Mouse (Mus musculus): Measurements from ENCODE around the gene Olfr434.
"Not testable (repeated sequence)": the region's sequence is repeated elsewhere in the genome, so short reads cannot be mapped to it uniquely, and the experiment has no call there.

The Olfr434 gene

DNA sequence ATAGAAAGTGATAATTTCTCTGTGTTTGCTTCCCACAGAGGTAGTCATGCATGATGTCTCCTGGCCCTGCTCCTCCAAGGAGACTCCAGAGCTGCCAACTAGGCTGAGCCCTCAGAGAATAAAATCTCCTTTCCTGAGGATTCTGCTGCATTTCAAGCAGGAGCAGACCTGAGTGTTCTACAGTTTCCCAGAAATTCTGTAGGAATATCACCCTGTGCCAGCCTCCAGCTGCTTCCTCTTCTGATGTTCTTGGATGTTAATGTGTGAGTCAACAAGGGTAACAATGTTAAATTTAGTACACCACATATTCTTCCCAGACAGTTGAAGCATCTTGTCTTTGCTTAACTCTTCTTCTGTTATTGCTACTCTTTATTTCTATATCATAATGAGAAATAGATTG, at the start of gene Olfr434:
Gene Olfr434, plus strand, starts transcription at position 149 of the 400 bp plus-strand sequence.
- DNase-seq (ENCODE audit: low read depth, low spot score): not testable (repeated sequence)

DNA sequence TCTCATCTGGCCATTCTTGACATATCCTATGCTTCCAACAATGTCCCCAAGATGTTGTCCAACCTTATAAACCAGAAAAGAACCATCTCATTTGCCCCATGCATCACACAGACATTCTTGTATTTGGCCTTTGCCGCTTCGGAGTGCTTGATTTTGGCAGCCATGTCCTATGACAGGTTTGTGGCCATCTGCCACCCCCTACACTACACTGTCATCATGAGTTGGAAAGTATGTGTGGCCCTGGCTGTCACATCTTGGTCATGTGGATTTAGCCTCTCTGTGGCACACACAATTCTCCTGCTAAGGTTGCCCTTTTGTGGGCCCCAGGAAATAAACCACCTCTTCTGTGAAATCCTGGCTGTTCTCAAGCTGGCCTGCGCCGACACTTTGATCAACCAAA, 45.6 kb upstream of the Olfr434 start:
- DNase-seq (ENCODE audit: low read depth, low spot score): no peak

DNA sequence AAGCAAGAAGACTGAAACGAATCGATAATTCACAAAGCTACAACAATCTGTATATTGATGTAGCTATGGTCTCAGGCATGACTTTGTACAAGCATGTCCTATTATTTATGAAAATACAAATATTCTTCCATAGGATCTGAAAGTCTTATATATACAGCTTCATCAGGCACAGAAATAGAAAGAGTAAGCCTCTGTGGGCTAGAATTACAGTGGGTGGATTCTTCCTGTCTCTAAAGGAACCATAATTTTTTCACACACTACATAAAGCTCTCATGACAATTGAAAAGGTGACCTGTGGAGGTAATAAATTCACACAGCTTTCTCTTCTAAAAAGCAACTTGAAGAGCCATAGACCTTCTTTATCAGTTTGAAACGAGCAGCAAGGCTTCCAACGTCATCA, 41.0 kb upstream of the Olfr434 start, which contains the start of gene Olfr13:
Gene Olfr13, plus strand, starts transcription at position 301 of the 400 bp plus-strand sequence.
- no peak for DNase-seq (ENCODE audit: low read depth, low spot score)

DNA sequence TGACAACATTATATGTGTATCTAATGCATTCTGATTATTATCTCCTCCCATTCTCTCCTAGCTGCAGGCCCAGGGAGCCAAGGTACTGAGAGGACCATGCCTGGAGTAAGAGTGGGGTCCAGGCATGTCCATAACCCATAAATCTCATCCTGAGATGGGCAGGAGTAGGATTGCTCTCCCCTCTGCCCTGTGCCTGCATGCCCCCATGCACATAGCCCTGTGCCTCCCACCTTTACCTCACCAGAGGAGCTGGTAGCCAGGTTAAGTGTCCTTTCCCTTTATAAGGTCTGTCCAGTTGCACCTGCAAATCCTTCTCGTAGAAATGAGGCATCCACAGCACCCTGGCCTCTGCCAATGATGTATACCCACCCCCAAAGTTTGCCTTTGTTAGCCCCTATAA, 34.7 kb upstream of the Olfr434 start:
- DNase-seq (ENCODE audit: low read depth, low spot score): no peak

DNA sequence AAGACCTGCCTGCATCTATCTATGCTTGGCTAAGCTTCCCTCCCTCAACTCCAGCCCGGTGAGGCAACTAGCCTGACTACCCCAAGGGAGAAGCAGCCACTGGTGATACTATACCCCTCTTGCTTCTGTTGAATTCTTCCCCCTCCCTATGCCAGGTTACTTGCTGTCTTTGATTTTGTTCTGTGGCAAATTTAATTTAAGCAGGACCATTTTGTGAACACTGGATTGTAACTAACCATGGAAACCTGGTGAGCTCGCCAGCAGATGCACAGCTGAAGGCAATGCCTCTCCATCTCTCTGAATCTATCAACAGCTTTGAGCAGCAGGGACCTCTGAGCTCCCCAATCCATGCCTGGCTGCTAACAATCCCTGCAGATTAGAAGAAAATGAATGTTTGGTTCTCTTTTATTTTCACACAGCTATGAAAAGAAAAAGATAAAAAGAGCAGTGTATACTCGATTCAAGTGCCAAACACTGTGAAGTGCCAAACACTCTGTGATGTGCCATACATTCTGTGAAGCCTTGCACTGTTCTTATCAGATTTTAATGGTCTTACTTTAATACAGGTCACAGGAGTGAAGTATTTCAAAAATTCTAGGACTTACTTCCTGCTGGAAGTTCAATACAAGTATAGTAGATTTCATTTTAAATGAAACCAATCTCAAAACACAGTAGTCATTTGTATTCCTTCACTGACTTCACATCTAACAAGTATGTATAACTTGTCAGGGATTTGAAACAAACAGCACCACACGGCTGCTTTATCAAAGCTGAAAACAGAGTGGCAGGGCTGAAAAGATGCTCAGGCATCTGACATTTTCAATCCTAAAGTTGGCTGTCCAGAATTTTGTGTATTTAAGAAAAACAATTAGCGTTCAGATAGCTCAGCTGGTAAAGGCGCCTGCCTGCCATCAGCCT, 34.0 kb upstream of the Olfr434 start:
- DNase-seq (ENCODE audit: low read depth, low spot score): no peak

DNA sequence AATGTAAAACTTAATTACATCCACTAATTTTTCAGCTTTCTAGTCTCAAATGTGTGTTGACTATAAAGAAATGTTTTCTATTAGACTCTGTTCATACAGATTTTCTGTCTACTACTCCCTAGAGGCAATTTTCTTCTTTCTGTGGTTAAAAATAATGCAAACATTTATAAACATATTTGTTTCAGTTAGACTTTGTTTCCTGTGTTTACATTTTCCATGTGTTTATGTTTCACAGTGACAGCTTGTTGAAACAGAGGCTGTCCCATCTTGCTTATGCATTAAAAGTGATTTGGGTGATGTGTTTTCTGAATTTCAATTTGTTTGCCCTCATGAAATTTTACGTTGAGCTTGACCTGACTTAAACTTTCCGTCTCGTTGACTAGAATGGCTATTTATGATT, 21.8 kb upstream of the Olfr434 start:
- DNase-seq (ENCODE audit: low read depth, low spot score): no peak

DNA sequence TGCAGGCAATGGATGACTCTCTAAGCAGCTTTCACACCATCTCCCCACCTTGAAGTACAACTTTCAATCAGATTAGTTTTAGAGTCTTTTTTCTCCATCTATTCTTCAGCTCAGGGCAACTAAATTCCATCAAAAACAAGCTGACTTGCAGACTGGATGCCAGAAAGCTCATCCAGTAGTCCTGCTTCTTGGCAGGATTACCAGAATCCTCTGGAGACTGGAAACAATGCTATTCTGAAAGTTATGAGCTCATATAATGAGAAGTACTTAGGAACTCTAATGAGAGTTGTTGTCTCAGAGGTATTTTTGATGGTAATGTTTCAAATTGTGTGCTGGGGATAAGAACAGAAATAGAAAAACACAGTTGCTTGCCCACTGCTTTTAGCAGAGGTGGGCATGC, 16.0 kb upstream of the Olfr434 start, which contains the start of gene Olfr435:
Gene Olfr435, plus strand, starts transcription at position 366 of the 400 bp plus-strand sequence.
- no peak for DNase-seq (ENCODE audit: low read depth, low spot score)

DNA sequence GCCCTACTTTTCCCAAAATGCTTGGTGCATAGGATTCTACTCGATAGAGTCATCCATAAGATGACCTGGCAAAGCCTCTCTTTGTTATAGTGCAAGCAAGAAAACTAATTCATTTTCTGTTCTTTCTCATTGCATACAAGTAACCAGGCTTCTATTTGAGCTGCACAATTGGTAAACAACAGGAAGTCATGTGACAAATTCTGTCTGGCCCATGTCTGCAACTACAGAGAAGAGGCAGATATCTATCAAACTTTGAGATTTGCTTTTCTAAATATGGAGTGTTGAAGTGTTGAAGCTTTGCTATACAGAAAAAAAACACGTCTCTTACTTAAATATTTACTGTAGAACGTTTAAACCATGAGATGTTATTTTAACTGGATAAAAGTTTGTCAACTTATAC, 14.7 kb upstream of the Olfr434 start:
- no peak for DNase-seq (ENCODE audit: low read depth, low spot score)

DNA sequence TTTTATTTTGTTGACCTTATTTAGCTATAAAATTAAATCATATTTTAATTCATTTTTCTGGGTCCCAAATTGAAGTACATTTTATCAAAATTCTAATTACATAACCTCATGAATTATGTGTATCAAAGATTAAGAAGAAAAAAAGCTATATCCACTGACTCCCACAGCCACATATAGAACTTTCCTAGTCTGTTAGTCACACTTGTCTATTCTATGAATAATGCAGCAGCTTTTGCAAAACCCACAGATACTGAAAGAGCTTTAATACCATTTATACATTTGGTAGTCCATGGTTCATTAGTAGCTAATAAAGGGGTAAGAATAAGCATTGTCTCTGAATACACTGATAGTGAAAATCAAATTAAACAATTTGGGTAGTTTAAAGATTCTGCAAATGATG, 10.0 kb upstream of the Olfr434 start:
- no peak for DNase-seq (ENCODE audit: low read depth, low spot score)

DNA sequence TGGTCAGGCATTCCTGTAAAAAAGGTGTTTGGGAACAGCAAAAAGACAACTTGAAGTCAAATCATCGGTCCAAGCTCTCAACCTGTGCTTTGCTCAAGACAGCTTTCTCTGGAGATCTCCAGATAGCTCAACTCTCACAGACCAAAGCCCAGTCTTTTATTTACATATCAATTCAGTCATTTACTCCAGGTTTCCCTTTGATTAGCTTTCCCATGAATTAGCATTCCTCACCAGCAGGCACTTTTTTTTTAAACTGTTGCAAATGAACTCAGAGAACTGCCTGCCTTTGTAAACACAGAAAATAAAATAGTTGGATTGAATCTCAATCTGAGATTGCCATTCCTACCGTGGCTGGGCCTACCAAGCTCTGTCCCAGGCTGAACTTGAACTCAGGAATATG, 7.5 kb upstream of the Olfr434 start:
- no peak for DNase-seq (ENCODE audit: low read depth, low spot score)

DNA sequence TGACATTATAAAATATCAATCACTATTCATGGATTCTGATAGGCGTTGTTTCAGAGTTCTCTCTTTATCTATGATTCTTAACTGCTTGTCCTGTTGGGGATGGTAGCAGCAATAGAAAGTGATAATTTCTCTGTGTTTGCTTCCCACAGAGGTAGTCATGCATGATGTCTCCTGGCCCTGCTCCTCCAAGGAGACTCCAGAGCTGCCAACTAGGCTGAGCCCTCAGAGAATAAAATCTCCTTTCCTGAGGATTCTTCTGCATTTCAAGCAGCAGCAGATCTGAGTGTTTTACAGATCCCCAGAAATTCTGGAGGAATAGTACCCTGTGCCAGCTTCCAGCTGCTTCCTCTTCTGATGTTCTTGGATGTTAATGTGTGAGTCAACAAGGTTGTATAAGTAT, 18.4 kb downstream of the Olfr434 start, which contains the start of gene Olfr47:
Gene Olfr47, plus strand, starts transcription at position 275 of the 400 bp plus-strand sequence.
- DNase-seq (ENCODE audit: low read depth, low spot score): not testable (repeated sequence)

DNA sequence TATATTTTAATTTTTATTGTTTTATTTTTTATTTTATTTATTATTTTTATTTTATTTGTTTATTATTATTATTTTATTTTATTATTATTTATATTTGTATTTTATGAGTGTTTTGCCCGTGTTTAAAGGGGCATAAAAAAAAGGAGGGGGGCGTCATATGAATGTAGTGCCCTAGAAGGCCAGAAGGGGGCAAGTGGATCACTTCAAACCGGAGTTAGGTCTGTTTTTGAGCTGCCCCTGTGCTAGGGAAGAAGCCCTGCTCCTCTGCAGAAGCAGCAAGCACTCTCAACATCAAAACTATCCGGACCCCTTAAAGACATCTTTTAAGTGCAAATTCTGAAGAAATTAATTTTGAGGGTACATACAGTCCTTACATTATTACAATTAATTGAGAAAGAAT, 29.2 kb downstream of the Olfr434 start:
- peak; percentile 38 for DNase-seq (ENCODE audit: low read depth, low spot score)

DNA sequence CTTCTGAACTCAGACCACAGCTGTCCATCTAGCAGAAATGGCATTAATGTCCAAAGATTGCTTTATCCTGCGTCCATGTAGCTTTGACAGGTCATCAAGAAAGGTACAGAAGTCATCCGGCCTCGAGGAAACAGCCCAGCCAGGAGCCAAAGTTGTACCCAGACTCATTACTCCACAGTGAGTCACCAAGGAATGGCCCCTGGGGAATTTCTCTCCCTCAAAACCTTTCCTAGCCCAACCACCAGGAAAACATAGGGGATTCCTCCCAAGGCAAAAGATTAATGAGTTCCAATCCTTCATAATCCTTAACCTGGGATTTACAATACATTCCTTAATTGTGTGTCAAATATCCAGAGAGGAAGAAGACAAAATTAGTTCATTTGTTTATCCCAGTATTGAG, 34.6 kb downstream of the Olfr434 start:
- no peak for DNase-seq (ENCODE audit: low read depth, low spot score)

DNA sequence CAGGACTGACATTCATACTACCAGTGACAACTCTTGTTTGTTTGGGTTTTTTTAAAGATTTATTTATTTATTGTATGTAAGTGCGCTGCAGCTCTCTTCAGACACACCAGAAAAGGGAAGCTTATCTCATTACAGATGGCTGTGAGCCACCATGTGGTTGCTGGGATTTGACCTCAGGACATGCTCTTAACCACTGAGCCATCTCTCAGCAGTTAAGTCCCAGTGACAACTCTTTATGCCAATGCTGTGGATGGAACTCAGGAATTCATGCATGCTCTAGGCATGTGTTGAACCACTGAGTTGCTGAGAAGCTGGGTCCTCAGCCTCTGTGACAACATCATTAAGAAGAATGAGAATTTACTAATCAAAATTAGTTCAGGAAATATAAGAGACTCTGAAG, 40.2 kb downstream of the Olfr434 start:
- DNase-seq (ENCODE audit: low read depth, low spot score): no peak

DNA sequence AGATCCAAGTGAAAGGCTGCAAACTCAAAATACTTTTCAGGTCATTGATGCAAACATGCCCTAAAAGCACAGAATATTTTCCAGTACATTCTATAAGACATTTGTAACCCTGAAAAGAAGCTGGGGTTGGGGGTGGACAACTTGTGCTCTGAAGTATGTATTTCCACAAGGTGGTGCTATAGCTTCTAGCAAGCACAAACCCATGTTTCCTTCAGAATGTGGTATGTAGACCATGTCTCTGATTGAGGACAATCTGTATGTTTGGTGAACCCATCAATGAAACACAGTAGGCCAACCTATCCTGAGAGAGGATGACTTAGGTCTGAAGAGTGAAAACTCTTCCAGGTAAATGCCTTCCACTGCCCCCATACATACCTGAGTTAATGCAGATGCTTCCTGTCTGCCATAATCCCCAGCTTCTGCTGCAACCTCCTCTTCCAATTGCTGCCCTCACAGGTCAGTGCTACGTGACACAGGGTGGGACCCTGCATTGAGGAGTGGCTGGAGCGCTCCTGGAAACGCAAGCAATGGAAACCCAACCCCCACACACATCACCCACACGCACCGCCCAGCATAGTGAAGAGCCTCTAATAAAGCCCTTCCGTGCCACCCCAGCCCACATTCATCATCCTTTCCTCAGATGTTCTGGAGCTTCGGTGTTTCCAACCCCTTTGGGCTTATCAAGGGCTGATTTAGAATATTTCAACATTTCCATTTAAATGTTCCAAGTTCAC, 41.5 kb downstream of the Olfr434 start:
- DNase-seq (ENCODE audit: low read depth, low spot score): peak; percentile 10

DNA sequence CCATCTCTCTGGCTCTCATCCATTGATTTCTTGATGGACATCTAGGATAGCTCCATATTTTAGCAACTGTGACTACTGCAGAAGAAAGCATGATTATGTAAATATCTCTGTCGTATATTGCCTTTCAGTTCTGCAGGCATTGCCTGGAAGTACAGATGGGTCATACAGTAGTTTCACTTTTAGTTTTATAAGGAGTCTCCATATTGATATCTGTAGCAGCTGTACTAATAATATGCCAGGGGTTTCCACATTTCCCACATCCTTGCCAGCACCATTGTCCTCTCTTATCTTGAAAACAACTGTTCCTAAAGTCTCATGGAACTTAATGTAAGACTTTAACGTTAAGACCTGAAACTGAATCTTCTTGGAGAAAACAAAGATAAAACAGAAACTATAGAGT, 47.9 kb downstream of the Olfr434 start:
- DNase-seq (ENCODE audit: low read depth, low spot score): no peak

DNA sequence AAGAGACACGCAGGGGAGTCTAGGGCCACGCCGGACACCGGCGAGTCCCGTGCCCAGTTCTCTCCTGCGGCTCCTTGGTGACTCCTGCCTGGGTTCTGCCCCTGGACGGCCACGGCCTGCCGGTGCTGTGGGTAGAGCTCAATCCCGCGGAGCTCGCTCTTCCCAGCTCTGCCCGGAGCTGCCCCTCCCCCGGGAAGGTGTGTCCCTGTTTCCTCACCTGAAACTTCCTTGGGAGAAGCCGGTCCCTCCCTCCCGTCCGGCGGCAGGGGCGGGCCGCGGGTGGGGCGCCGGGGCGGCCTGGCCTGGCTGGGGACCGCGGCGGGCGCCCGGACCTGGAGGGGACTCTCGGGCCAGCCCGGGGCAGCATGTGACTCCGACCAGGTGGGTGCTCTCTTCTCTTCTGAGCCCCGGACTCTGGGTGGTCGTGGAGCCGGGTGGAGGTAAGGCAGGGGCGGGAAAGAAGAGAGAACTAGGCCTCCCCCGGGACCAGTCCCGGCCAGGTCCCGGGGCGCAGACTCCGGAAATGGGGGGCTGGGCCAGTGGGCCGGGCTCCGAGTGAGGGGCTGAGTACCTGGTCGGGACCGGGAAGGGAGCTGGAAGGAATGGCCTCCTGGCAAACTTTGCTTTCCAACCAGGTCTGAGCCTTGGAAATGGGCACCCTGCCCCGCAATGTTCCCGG, 52.7 kb downstream of the Olfr434 start, which contains the start of gene Arhgef5:
Gene Arhgef5, plus strand, starts transcription at position 220 of the 679 bp plus-strand sequence.
- peak; percentile 14 for DNase-seq (ENCODE audit: low read depth, low spot score)

DNA sequence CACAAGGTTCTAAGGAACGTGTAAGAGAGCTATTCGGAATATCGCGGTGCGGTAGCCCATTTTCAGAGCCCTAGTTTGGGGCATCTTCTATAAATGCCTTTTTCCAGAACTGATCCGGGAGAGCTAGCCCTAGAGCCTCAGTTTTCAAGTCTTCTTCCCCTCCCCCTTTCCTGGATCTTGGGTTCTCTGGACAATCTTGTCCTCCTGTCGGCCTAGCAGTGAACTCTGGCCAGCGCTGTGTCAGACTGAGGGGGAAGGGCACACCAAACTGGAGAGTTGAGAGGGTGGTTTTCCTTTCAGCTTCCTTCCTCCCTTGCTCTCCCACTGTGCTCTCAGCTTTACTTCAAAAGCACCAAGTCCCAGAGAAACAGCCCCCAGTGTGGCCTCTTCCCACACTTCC, 53.5 kb downstream of the Olfr434 start:
- peak; percentile 12 for DNase-seq (ENCODE audit: low read depth, low spot score)
